Mouse (Mus musculus): ENCODE results near the gene Smurf1.

Smurf1 gene

DNA sequence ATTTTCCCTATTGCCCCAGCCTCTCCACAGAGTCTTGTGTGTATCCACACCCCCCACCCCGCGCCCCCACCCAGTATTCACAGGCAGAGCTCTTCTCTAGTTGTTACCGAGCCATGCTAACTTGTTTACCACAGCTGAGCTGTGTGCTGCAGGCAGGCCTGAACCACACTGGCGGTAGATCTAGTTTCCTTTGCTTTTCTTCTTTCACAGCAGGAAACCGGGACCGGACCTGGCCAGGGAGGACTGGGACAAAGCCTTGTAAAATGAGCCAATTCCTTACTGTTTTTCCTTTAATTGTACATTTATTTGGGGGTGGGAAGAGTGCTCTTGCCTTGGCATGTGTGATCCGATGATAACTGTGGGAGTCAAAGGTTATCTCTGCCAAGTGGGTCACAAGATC is 96.2 kb downstream of the Smurf1 start:
- DNase-seq (ENCODE audit: low spot score) = no peak

DNA sequence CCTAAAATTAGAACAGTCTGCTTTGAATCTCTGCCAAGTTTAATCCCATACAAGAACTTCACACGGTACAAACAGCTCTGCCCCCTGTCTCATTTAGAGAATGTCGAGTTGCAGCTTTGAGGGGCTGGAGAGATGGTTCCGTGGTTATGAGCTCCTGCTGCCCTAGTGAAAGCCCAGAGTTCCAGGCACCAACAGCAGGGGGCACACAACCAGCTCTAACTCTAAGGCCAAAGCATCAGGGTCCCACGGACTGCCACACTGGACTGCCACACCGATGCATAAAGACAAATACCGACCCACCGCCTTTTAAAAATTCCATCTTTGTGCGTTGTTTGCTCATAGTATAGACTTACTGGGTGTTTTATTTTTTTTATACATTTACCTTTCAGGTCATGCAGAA is 98.7 kb downstream of the Smurf1 start:
- no peak for DNase-seq (ENCODE audit: low spot score)

DNA sequence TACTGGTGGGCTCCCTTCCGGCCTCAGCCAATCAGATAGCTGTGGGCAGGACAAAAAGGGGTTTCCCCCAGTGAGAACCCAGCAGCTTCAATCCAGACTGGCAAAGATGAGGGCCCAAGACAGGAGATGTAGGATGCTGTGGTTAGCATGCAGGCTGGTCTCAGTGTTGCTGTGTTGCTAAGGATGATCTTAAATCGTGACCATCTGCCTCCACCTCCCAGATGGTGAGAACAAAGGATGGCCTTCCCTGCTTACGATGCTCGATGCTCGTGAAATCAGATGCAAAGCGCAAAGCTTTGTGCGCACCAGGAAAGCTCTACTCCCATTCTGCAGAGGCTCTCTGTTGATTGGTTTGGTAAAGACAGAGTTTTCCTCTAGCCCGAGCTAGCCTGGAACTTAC is 104.7 kb downstream of the Smurf1 start:
- no peak for DNase-seq (ENCODE audit: low spot score)

DNA sequence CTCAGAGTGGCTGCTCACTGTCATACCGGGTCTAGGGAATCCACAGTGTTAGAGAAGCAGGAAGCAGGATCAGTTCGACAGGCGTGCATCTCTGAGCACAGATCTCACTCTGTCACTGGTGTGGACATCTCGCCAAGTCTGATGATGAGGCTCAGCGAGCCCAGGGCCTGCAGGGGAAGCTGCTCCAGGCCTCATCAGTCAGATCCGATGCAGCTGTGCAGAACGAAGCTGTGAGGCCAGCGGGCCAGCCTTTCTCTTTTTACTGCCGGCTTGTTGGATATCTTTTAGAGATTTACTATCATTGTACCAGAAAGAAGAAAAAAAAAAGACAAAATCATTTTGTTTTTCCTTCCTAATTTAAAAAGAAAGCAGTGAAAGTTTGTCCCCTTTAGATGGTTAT is 106.4 kb downstream of the Smurf1 start:
- no peak for DNase-seq (ENCODE audit: low spot score)

DNA sequence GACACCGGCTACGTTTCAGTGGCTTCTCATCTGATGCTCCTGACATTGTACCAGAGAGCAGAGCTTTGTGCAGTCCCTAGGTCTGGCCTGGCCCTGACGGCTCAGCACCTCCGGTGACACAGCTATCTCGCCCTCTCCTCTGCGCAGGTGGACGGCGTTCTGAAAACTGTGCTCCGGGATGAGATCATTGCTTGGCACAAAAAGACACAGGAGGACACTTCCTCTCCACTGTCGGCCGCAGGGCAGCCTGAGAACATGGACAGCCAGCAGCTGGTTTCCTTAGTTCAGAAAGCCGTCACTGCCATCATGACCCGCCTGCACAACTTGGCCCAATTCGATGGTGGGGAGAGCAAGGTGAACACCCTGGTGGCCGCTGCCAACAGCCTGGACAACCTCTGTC is 107.1 kb downstream of the Smurf1 start:
- DNase-seq (ENCODE audit: low spot score) = no peak

DNA sequence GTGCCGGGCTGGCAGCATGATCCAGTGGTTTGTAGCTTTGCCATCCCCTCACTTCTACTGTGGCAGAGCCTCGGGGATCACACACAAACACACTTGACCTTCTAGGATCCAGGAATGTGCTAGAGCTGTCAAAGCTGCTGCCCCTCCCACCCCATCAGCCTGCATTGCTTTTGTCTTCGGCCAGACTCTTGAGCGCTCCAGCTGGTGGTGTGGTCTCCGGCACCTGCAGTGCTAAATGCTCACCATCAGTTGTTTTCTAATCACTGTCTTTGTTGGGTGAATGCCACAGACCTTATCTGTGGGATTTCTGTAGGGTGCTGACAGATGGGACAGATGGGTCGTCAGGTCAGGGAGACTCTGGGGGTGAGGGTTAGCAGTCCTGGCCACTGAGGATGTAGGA is 109.7 kb downstream of the Smurf1 start:
- DNase-seq (ENCODE audit: low spot score) = no peak

DNA sequence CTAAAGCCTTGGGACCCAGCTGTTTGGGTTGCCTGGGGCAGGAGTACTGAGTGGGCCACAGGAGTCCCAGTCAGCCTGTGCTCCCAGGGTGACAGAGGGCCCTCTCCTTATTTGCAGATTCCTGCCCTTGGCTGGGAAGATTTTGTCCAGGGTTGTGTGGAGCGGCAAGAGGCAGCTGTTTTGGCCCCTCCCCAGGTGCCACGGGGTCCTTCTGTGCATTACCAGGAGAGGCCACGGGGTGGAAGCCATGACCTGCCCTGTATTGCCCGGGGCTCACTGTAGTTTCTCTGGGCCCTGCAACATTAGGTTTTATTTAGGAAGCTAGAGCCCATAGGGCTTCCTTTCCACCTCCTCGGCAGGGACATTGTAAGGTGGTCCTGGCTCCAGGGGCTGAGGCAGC is 111.7 kb downstream of the Smurf1 start:
- no peak for DNase-seq (ENCODE audit: low spot score)

DNA sequence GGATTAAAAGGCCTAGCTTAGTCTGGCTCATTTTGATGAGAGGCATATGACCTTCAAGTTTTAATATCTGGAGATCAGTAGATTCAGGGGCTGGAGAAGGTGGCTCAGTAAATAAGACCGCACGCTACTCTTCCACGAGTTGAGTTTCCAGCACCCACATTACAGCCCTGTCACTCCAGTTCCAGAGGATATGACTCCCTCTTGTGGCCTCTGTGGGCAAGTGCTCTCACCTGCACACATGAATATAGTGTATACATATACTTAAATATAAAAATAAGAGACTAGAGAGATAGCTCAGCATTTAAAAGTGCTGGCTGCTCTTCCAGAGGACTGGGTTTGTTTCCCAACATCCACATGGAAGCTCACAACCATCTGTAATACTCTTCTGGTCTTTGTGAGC is 113.8 kb downstream of the Smurf1 start:
- DNase-seq (ENCODE audit: low spot score) = no peak

DNA sequence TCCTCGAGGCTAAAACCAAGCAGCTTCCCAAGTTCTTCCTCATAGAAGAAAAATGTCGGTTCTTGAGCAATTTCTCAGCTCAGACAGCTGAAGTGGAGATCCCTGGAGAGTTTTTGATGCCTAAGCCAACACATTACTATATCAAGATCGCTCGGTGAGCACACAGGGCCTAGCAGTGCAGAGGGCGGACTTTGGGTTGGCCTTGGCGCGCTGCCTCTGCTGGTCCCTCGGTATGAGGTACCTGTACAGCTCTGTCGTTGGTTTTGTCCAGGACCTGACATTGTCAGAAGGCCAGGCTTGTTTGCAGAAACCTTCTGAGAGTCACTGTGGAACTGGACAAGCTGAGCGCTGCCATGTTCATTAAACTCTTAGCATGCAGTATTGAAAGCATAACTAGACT is 115.7 kb downstream of the Smurf1 start:
- no peak for DNase-seq (ENCODE audit: low spot score)

DNA sequence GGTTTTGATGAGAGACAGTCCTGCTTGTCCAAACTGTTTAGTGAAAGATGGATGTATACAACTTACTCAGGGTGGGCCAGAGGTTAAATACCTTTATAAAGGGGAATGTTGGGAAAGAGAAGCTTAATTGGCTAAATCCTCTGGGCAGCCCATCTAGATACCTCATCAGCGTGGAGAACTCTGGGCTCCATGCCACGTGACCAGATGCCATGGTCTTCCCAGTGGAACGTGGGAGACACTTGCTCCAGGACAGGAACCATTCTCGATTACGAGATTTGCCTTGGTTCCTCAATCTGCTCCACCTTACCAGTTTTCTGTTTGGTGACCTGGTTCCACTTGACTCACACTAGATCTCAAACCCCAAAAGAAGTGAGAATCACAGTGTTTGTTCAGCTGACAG is 116.9 kb downstream of the Smurf1 start:
- no peak for DNase-seq (ENCODE audit: low spot score)

DNA sequence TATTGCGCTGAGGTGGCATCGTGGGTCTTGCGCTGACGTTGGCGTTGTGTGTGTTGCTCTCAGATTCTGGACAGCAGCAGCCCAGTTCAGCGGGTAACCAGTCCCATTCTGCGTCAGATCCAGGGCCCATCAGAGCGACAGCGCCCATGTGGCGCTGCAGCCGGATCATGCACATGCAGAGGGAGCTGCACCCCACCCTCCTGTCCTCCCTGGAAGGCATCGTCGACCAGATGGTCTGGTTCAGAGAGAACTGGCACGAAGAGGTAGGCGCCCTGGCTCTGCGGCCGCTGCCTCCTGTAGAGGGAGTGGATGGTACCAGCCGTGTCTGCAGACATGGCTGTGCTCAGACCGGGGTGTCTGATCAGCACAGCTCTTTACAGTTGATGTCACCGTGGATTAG is 120.3 kb downstream of the Smurf1 start:
- DNase-seq (ENCODE audit: low spot score) = no peak

DNA sequence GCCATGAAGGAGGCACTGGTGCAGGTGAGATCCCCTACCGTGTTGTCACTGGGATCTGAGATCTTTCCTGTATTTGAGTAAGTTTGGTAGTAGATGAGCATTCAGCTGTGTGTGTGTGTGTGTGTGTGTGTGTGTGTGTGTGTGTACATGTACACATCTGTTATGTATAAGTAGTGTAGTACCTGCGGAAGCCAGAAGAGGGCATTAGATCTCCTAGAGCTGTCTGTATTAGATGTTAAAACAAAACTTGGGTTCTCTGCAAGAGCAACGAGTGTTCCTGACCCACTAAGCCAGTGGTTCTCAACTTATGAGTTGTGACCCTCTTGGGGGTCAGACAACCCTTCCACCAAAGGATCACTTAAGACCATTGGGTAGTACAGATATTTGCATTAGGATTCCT is 129.5 kb downstream of the Smurf1 start:
- peak; percentile 43 for DNase-seq (ENCODE audit: low spot score)

DNA sequence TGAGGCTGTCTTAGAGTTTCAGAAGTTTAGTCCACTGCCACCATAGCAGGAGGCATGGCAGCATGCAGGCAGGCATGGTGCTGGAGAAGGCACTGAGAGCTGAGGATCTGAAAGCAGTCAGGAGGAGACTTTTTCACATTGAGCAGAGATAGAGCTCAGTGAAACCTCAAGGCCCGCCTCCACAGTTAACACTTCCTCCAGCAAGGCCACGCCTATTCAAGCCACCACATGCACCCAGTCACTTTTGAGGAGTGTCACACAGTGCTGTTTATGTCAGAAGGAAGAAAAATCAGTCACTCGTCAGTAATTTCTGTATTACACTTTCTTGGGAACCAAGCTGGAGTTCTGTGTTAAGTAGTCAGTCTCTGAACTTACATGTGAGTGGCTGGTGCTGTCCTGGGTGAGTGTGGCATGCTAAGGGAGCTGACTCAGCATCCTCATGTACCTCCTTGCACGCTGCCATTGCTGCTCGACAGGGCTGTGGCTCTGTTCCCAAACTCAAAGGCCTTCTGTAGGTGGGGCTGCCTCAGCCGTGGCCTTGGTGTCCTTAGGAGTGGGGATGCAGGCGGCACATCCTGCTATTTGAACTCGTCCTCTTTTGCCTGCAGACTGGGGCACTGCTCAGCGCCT is 133.7 kb downstream of the Smurf1 start:
- no peak for DNase-seq (ENCODE audit: low spot score)

DNA sequence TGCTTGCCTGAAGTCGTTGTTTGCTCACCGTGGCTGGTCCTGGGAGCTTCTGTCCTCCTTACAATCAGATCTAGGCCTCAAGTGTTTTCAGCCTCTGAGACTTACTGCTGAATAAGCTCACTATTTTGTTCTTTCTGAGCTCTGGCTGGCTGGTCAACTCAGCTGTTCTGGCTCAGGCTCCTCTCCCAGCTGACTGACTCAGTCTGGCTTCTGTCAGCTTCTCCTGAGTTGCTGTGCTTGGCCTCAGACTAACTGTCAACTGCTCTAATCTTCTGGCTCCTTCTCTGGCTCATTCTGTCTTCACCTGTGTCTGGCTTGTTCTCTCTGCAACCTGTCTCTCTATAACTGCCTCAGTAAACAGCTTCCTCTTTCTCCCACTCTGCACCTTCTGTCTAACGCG is 136.0 kb downstream of the Smurf1 start:
- DNase-seq (ENCODE audit: low spot score) = no peak

DNA sequence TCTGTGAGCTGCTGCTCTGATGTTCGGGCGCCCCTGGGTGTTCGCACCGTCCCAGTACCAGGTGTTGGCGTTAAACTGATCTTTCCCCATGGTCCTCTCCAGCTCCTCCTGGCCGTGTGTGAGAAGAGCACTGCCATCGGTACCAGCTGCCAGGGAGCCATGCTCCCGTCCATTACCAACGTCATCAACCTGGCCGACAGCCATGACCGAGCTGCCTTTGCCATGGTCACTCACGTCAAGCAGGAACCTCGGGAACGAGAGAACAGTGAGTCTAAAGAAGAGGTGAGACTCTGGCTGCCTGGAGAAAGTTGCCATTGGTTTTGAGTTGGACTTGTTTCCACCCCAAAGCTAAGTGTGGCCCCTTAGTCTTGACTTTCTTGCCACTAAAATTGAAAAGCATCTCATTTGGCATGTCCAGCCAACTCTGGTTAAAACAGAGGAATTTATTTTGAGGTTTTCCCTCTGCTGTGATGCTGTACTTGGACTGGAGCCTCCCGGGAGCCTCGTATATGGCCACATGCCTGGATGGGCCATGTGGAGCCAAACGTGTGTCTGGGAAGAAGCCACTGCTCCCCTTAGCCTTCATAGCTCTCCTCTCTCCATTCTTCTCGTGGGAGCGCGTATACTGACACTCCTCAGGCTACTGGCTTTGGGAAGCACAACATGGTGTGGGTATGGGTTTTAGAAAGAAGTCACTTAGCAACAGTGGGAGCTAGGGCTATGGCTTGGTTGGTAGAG is 137.1 kb downstream of the Smurf1 start:
- DNase-seq (ENCODE audit: low spot score) = no peak
